Mouse (Mus musculus) bone marrow macrophage, adult 2 months (primary cell): ENCODE results near the gene Cnn2.
A peak's percentile ranks its signal among the peaks of the same experiment; 100 is the strongest.

ENCODE experiments used
- CTCF ChIP-seq: IDR thresholded peaks from 2 replicates; pipeline ENCODE4 v1.5.1; 2012; ENCODE audit warnings: low read depth, mild to moderate bottlenecking, low read length, moderate library complexity
- POLR2A ChIP-seq: IDR thresholded peaks from 2 replicates; pipeline ENCODE4 v1.6.1; 2012; ENCODE audit warnings: mild to moderate bottlenecking, low read depth, low read length, borderline replicate concordance

GRCm38 (mm10) chr10:79953946-79954345 lies 34.4 kb upstream of the Cnn2 start:
- TF ChIP-seq CTCF (peak; percentile 57), POLR2A (no peak)
